Mouse (Mus musculus): Measurements from ENCODE around the gene Nhsl1. TPM values are rescaled to one million over a fixed set of nuclear protein-coding genes. Genes with fewer than 3 reads are reported as not detected.

Gene Nhsl1
- polyA plus RNA-seq, 1 experiment from 2014 or later: 1.9 TPM

DNA sequence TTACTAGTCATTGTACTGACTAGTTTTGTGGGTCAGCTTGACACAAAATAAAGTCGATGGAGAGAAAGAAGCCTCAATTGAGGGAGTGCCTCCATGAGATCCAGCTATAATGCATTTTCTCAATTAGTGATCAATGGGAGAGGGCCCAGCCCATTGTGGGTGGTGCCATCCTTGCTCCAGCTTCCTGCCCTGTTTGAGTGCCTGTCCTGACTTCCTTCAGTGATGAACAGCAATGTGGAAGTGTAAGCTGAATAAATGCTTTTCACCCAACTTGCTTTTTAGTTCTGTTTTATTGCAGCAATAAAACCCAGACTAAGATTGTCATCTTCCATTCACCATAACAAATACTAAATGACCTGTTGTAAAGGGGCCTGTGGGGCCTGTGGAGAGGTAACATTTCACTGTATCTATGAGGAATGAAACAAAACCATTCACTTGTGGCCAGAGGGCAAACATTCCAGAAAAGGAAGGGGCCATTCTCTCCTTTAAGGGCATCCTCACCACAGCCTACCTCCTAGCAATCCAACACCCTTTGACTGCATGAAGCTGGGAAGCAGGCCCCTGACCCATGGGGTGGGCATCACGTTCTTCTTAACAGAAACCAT lies 189.2 kb downstream of the Nhsl1 start:
- WGBS: 74% methylated on average over 2 of the region's 2 CpGs
- Histone ChIP-seq H3K36me3 (ENCODE audit: insufficient read depth, low read length) (0 out of 2 replicates have a peak, but pooled peaks cover 3% of the 10 kb centered on the region), H3K27ac (ENCODE audit: low read length) (no peak overlapping the region), H3K4me2 (replicated peaks; ENCODE audit: low read depth, low read length) (no peak overlapping the region), H3K4me3 (ENCODE audit: low read depth, low read length) (no peak overlapping the region), H3K9ac (replicated peaks; ENCODE audit: low read depth) (no peak overlapping the region), H3K9me3 (ENCODE audit: low read length) (no peaks in the 10 kb centered on the region), H3K27me3 (replicated peaks; ENCODE audit: insufficient read depth, low read length) (no peaks in the 10 kb centered on the region), H3K4me1 (ENCODE audit: insufficient read depth, low read depth, low read length) (no peaks in the 10 kb centered on the region)
- no peak for ATAC-seq
- DNase-seq (ENCODE audit: low spot score): no peak
- TF ChIP-seq EP300 (IDR thresholded peaks at IDR 0.05) (no peak), CTCF (IDR thresholded peaks at IDR 0.05) (no peak)

DNA sequence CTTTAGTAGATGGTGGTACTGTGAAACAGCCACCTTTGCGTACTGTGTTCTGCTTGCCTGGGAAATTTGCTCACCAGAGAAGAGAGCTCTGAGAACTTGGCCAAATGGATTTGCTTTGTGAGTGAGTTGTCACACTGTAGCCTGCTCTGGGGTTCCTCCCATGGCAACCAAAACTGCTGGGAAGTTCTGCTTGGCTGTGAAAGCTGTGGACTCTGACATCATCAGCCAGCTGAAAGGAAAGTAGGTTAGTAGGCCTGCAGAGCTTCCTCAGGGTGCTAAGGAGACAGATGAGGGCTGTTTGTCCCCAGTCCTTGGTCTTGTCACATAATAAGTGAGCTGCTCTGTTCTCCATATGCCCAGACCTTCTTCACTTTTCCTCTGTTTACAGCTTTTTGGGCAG lies 189.8 kb downstream of the Nhsl1 start:
- DNase-seq (ENCODE audit: low spot score) (no peak), ATAC-seq (no peak)
- H3K9me3 ChIP-seq (ENCODE audit: low read length): no peaks in the 10 kb centered on the region
- H3K27me3 ChIP-seq (replicated peaks; ENCODE audit: insufficient read depth, low read length): no peaks in the 10 kb centered on the region
- H3K36me3 ChIP-seq (ENCODE audit: insufficient read depth, low read length): 0 out of 2 replicates have a peak, but pooled peaks cover 3% of the 10 kb centered on the region
- no peak overlapping the region for H3K4me3 ChIP-seq (ENCODE audit: low read depth, low read length)
- no peaks in the 10 kb centered on the region for H3K4me1 ChIP-seq (ENCODE audit: insufficient read depth, low read depth, low read length)
- TF ChIP-seq EP300 (IDR thresholded peaks at IDR 0.05) (no peak), CTCF (IDR thresholded peaks at IDR 0.05) (no peak)
- 91% methylated on average over 1 of the region's 1 CpGs for WGBS
- H3K27ac ChIP-seq (ENCODE audit: low read length): no peak overlapping the region
- no peak overlapping the region for H3K9ac ChIP-seq (replicated peaks; ENCODE audit: low read depth)
- no peak overlapping the region for H3K4me2 ChIP-seq (replicated peaks; ENCODE audit: low read depth, low read length)

DNA sequence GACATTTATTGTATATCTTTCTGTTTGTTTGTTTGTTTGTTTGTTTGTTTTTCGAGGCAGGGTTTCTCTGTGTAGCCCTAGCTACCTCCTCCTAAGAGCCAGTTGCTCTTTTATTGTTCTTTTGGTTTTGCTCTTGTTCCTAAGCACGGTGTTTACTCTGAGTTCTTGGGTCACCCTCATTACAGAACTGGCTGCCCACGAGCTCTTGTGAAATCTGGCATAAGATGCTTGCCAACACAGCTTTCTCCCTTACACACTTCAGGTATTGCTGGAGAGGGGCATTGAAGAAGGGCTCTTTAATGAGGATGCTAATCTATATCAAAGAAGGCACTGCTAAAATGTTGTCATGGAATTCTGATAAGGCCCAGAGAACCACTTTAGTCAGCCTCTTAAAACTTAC lies 191.9 kb downstream of the Nhsl1 start:
- H3K36me3 ChIP-seq (ENCODE audit: insufficient read depth, low read length): 0 out of 2 replicates have a peak, but pooled peaks cover 3% of the 10 kb centered on the region
- no peak overlapping the region for H3K4me2 ChIP-seq (replicated peaks; ENCODE audit: low read depth, low read length)
- no peak overlapping the region for H3K9ac ChIP-seq (replicated peaks; ENCODE audit: low read depth)
- no peaks in the 10 kb centered on the region for H3K4me1 ChIP-seq (ENCODE audit: insufficient read depth, low read depth, low read length)
- no peaks in the 10 kb centered on the region for H3K9me3 ChIP-seq (ENCODE audit: low read length)
- peak; percentile 31 for DNase-seq (ENCODE audit: low spot score)
- 62% methylated on average over 3 of the region's 3 CpGs for WGBS
- H3K4me3 ChIP-seq (ENCODE audit: low read depth, low read length): no peak overlapping the region
- no peak overlapping the region for H3K27ac ChIP-seq (ENCODE audit: low read length)
- no peak for TF ChIP-seq CTCF (IDR thresholded peaks at IDR 0.05)
- no peak for TF ChIP-seq EP300 (IDR thresholded peaks at IDR 0.05)
- ATAC-seq: peak; percentile 54; the same call in 1 of the 2 replicates
- H3K27me3 ChIP-seq (replicated peaks; ENCODE audit: insufficient read depth, low read length): no peaks in the 10 kb centered on the region

DNA sequence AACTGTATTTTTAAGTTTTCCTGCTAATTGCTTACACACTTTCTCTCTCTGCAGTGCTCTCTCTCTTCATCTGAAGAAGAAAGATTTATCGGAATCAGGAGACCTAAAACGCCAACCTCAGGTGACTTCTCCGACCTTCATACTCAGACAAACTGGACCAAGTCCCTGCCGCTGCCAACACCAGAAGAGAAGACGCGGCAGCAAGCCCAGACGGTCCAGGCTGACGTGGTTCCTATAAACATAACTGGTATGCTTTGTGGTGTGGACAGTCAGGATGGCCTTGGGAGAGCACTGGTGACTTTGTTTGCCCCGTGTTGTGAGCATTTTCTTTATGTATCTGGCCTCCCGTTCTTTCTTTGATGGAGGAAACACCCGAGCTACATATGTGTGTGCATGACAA lies 192.7 kb downstream of the Nhsl1 start:
- DNase-seq (ENCODE audit: low spot score): no peak

DNA sequence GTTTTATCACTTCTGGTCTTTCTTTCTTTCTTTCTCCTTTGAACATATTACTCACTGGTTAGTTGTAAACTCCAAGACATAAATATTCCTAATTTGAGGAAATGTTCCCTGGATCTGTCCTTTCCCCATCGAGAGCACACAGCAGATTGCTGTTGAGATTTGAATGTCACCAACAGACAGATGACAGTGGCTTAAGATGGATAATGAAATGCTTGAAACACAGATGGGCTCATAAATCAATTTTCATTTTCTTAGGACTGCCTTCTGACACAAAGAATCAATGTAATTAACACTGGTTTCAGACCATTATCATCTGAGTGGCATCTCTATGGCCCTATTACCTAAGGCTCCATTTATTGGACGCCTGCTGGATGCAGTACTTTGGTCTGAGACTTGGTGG lies 203.8 kb downstream of the Nhsl1 start:
- WGBS: 72% methylated on average over 2 of the region's 2 CpGs
- no peaks in the 10 kb centered on the region for H3K36me3 ChIP-seq (ENCODE audit: insufficient read depth, low read length)
- DNase-seq (ENCODE audit: low spot score) (no peak), ATAC-seq (no peak)
- no peak overlapping the region for H3K4me3 ChIP-seq (ENCODE audit: low read depth, low read length)
- no peak overlapping the region for H3K4me2 ChIP-seq (replicated peaks; ENCODE audit: low read depth, low read length)
- H3K27ac ChIP-seq (ENCODE audit: low read length): no peak overlapping the region
- H3K9ac ChIP-seq (replicated peaks; ENCODE audit: low read depth): no peak overlapping the region
- H3K27me3 ChIP-seq (replicated peaks; ENCODE audit: insufficient read depth, low read length): no peaks in the 10 kb centered on the region
- TF ChIP-seq CTCF (IDR thresholded peaks at IDR 0.05): no peak
- TF ChIP-seq EP300 (IDR thresholded peaks at IDR 0.05): no peak
- no peaks in the 10 kb centered on the region for H3K4me1 ChIP-seq (ENCODE audit: insufficient read depth, low read depth, low read length)
- no peaks in the 10 kb centered on the region for H3K9me3 ChIP-seq (ENCODE audit: low read length)

More for the DNA sequence above, 192.7 kb downstream of the Nhsl1 start:
- no peak for TF ChIP-seq EP300 (IDR thresholded peaks at IDR 0.05)
- TF ChIP-seq CTCF (IDR thresholded peaks at IDR 0.05): no peak
- H3K4me2 ChIP-seq (replicated peaks; ENCODE audit: low read depth, low read length): no peak overlapping the region
- no peaks in the 10 kb centered on the region for H3K9me3 ChIP-seq (ENCODE audit: low read length)
- WGBS: 78% methylated on average over 11 of the region's 11 CpGs
- 0 out of 2 replicates have a peak, but pooled peaks cover 3% of the 10 kb centered on the region for H3K36me3 ChIP-seq (ENCODE audit: insufficient read depth, low read length)
- no peak overlapping the region for H3K4me3 ChIP-seq (ENCODE audit: low read depth, low read length)
- no peak for ATAC-seq
- H3K27ac ChIP-seq (ENCODE audit: low read length): no peak overlapping the region
- H3K9ac ChIP-seq (replicated peaks; ENCODE audit: low read depth): no peak overlapping the region
- H3K27me3 ChIP-seq (replicated peaks; ENCODE audit: insufficient read depth, low read length): no peaks in the 10 kb centered on the region
- H3K4me1 ChIP-seq (ENCODE audit: insufficient read depth, low read depth, low read length): no peaks in the 10 kb centered on the region

DNA sequence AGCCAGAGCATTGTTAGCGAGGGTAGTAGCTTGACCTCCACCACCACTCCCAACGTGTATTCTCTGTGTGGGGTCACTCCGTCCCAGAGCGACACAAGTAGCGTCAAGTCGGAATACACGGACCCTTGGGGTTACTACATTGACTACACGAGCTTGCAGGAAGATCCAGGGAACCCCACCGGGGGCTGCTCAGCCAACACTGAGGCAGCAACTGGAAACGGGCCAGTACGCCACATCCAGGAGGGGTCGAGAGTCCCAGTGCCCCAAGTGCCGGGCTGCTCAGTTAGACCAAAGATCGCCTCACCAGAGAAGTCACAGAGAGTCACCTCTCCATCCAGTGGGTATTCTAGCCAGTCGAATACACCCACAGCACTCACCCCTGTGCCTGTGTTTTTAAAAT lies 206.5 kb downstream of the Nhsl1 start:
- H3K36me3 ChIP-seq (ENCODE audit: insufficient read depth, low read length): no peaks in the 10 kb centered on the region
- H3K9me3 ChIP-seq (ENCODE audit: low read length): no peaks in the 10 kb centered on the region
- TF ChIP-seq CTCF (IDR thresholded peaks at IDR 0.05) (no peak), EP300 (IDR thresholded peaks at IDR 0.05) (no peak)
- no peak for ATAC-seq
- WGBS: 88% methylated on average over 15 of the region's 15 CpGs
- no peak for DNase-seq (ENCODE audit: low spot score)
- peaks cover 5% of the 10 kb centered on the region; the same call in 1 of the 2 replicates for H3K4me1 ChIP-seq (ENCODE audit: insufficient read depth, low read depth, low read length)
- no peak overlapping the region for H3K4me3 ChIP-seq (ENCODE audit: low read depth, low read length)
- H3K4me2 ChIP-seq (replicated peaks; ENCODE audit: low read depth, low read length): no peak overlapping the region
- no peak overlapping the region for H3K27ac ChIP-seq (ENCODE audit: low read length)
- no peak overlapping the region for H3K9ac ChIP-seq (replicated peaks; ENCODE audit: low read depth)
- H3K27me3 ChIP-seq (replicated peaks; ENCODE audit: insufficient read depth, low read length): no peaks in the 10 kb centered on the region
